Mouse (Mus musculus): Measurements from ENCODE around the gene Cyp2c23. TPM values are rescaled to one million over a fixed set of nuclear protein-coding genes. Genes with fewer than 3 reads are reported as not detected.

Gene Cyp2c23
- 0.31 and 0.74 TPM in 2 replicates for total RNA-seq (2012; rRNA removed)

- Histone ChIP-seq H3K4me3 (ENCODE audit: insufficient read depth in 1 of 2, low read depth in 1 of 2, low read length in 2 of 2, poor library complexity in 1 of 2, severe bottlenecking in 1 of 2) (no peak within 1 kb of the TSS), H3K9me3 (ENCODE audit: control insufficient read depth, insufficient read depth, low read depth, low read length) (no peaks in the 10 kb centered on the region), H3K27ac (ENCODE audit: insufficient read depth, low read depth, low read length, poor library complexity, severe bottlenecking) (no peak within 1 kb of the TSS), H3K4me1 (ENCODE audit: control insufficient read depth in 2 of 2, insufficient read depth in 2 of 2, low read length in 2 of 2, poor library complexity in 1 of 2) (peaks cover 2 to 8% of the 10 kb centered on the region in 2 experiments; a peak in 2 of 4 replicates), H3K36me3 (ENCODE audit: control insufficient read depth, insufficient read depth, low read length, poor library complexity, severe bottlenecking) (no peaks in the 10 kb centered on the region), H3K9ac (ENCODE audit: insufficient read depth, low read depth, low read length, poor library complexity, severe bottlenecking) (no peak within 1 kb of the TSS)
- DNase-seq (ENCODE audit: low read depth, low spot score) = no peak
- TF ChIP-seq MAFK (IDR thresholded peaks at IDR 0.05; ENCODE audit: insufficient read depth, low read depth, low read length) (no peak), ZNF384 (IDR thresholded peaks at IDR 0.05; ENCODE audit: low read depth, low read length) (no peak), HCFC1 (IDR thresholded peaks at IDR 0.05; ENCODE audit: borderline replicate concordance, insufficient read depth, low read length) (no peak), ZC3H11A (IDR thresholded peaks at IDR 0.05; ENCODE audit: borderline replicate concordance, low read depth, low read length) (no peak), CHD2 (IDR thresholded peaks at IDR 0.05; ENCODE audit: low read depth, low read length) (no peak)
- in situ Hi-C loops (cut with MboI; ENCODE audit: low sequenced_read_pairs in 2 of 2, unreplicated experiment in 2 of 2) = no loop called here
Measured at GRCm38 (mm10) chr19:44028972-44029371, at the start of gene Cyp2c23. Gene Cyp2c23 (minus strand): TSS chr19:44029208.

GRCm38 (mm10) chr19:44077024-44077423, 48.0 kb upstream of the Cyp2c23 start:
- H3K9me3 ChIP-seq (ENCODE audit: control insufficient read depth, insufficient read depth, low read depth, low read length) = no peaks in the 10 kb centered on the region
- peaks cover 0 to 3% of the 10 kb centered on the region in 2 experiments; a peak in 1 of 4 replicates for H3K4me1 ChIP-seq (ENCODE audit: control insufficient read depth in 2 of 2, insufficient read depth in 2 of 2, low read length in 2 of 2, poor library complexity in 1 of 2)
- H3K36me3 ChIP-seq (ENCODE audit: control insufficient read depth, insufficient read depth, low read length, poor library complexity, severe bottlenecking) = peaks cover 20% of the 10 kb centered on the region
- no peak for DNase-seq (ENCODE audit: low read depth, low spot score)
- no peak for TF ChIP-seq MAFK (IDR thresholded peaks at IDR 0.05; ENCODE audit: insufficient read depth, low read depth, low read length)
- TF ChIP-seq ZNF384 (IDR thresholded peaks at IDR 0.05; ENCODE audit: low read depth, low read length) = no peak
- TF ChIP-seq CHD2 (IDR thresholded peaks at IDR 0.05; ENCODE audit: low read depth, low read length) = no peak
- no peak for TF ChIP-seq HCFC1 (IDR thresholded peaks at IDR 0.05; ENCODE audit: borderline replicate concordance, insufficient read depth, low read length)
- TF ChIP-seq ZC3H11A (IDR thresholded peaks at IDR 0.05; ENCODE audit: borderline replicate concordance, low read depth, low read length) = no peak
- no peak overlapping the region for H3K27ac ChIP-seq (ENCODE audit: insufficient read depth, low read depth, low read length, poor library complexity, severe bottlenecking)
- H3K9ac ChIP-seq (ENCODE audit: insufficient read depth, low read depth, low read length, poor library complexity, severe bottlenecking) = no peak overlapping the region
- no peak overlapping the region for H3K4me3 ChIP-seq (ENCODE audit: insufficient read depth in 1 of 2, low read depth in 1 of 2, low read length in 2 of 2, poor library complexity in 1 of 2, severe bottlenecking in 1 of 2)
- in situ Hi-C loops (cut with MboI; ENCODE audit: low sequenced_read_pairs in 2 of 2, unreplicated experiment in 2 of 2) = no loop called here

GRCm38 (mm10) chr19:44076457-44076856, 47.4 kb upstream of the Cyp2c23 start:
- no peak overlapping the region for H3K27ac ChIP-seq (ENCODE audit: insufficient read depth, low read depth, low read length, poor library complexity, severe bottlenecking)
- DNase-seq (ENCODE audit: low read depth, low spot score) = no peak
- H3K4me1 ChIP-seq (ENCODE audit: control insufficient read depth in 2 of 2, insufficient read depth in 2 of 2, low read length in 2 of 2, poor library complexity in 1 of 2) = peaks cover 1 to 3% of the 10 kb centered on the region in 2 experiments; a peak in 2 of 4 replicates
- no peaks in the 10 kb centered on the region for H3K9me3 ChIP-seq (ENCODE audit: control insufficient read depth, insufficient read depth, low read depth, low read length)
- no peak for TF ChIP-seq HCFC1 (IDR thresholded peaks at IDR 0.05; ENCODE audit: borderline replicate concordance, insufficient read depth, low read length)
- no peak for TF ChIP-seq MAFK (IDR thresholded peaks at IDR 0.05; ENCODE audit: insufficient read depth, low read depth, low read length)
- TF ChIP-seq ZC3H11A (IDR thresholded peaks at IDR 0.05; ENCODE audit: borderline replicate concordance, low read depth, low read length) = no peak
- no peak for TF ChIP-seq CHD2 (IDR thresholded peaks at IDR 0.05; ENCODE audit: low read depth, low read length)
- no peak for TF ChIP-seq ZNF384 (IDR thresholded peaks at IDR 0.05; ENCODE audit: low read depth, low read length)
- in situ Hi-C loops (cut with MboI; ENCODE audit: low sequenced_read_pairs in 2 of 2, unreplicated experiment in 2 of 2) = no loop called here
- H3K4me3 ChIP-seq (ENCODE audit: insufficient read depth in 1 of 2, low read depth in 1 of 2, low read length in 2 of 2, poor library complexity in 1 of 2, severe bottlenecking in 1 of 2) = no peak overlapping the region
- peaks cover 20% of the 10 kb centered on the region for H3K36me3 ChIP-seq (ENCODE audit: control insufficient read depth, insufficient read depth, low read length, poor library complexity, severe bottlenecking)
- H3K9ac ChIP-seq (ENCODE audit: insufficient read depth, low read depth, low read length, poor library complexity, severe bottlenecking) = no peak overlapping the region

- H3K9me3 ChIP-seq (ENCODE audit: control insufficient read depth, insufficient read depth, low read depth, low read length) = no peaks in the 10 kb centered on the region
- DNase-seq (ENCODE audit: low read depth, low spot score) = no peak
- H3K4me3 ChIP-seq (ENCODE audit: insufficient read depth in 1 of 2, low read depth in 1 of 2, low read length in 2 of 2, poor library complexity in 1 of 2, severe bottlenecking in 1 of 2) = no peak overlapping the region
- in situ Hi-C loops (cut with MboI; ENCODE audit: low sequenced_read_pairs in 2 of 2, unreplicated experiment in 2 of 2) = no loop called here
- peaks cover 1 to 3% of the 10 kb centered on the region in 2 experiments; a peak in 2 of 4 replicates for H3K4me1 ChIP-seq (ENCODE audit: control insufficient read depth in 2 of 2, insufficient read depth in 2 of 2, low read length in 2 of 2, poor library complexity in 1 of 2)
- H3K27ac ChIP-seq (ENCODE audit: insufficient read depth, low read depth, low read length, poor library complexity, severe bottlenecking) = no peak overlapping the region
- H3K9ac ChIP-seq (ENCODE audit: insufficient read depth, low read depth, low read length, poor library complexity, severe bottlenecking) = no peak overlapping the region
- TF ChIP-seq ZNF384 (IDR thresholded peaks at IDR 0.05; ENCODE audit: low read depth, low read length) (no peak), MAFK (IDR thresholded peaks at IDR 0.05; ENCODE audit: insufficient read depth, low read depth, low read length) (no peak), HCFC1 (IDR thresholded peaks at IDR 0.05; ENCODE audit: borderline replicate concordance, insufficient read depth, low read length) (no peak), CHD2 (IDR thresholded peaks at IDR 0.05; ENCODE audit: low read depth, low read length) (no peak), ZC3H11A (IDR thresholded peaks at IDR 0.05; ENCODE audit: borderline replicate concordance, low read depth, low read length) (no peak)
- peaks cover 14% of the 10 kb centered on the region for H3K36me3 ChIP-seq (ENCODE audit: control insufficient read depth, insufficient read depth, low read length, poor library complexity, severe bottlenecking)
Measured at GRCm38 (mm10) chr19:44074986-44075385, 46.0 kb upstream of the Cyp2c23 start.
